Mouse (Mus musculus) right cerebral cortex, postnatal 36 days (tissue): ENCODE results near the gene Cmip.

Source experiments
- DNase-seq, 2 experiments: peaks; one replicate each; pipeline ENCODE4 v3.0.0; 2022; ENCODE audit warnings: low spot score in 2 of 2, mixed read lengths in 1 of 2

The Cmip gene

DNA sequence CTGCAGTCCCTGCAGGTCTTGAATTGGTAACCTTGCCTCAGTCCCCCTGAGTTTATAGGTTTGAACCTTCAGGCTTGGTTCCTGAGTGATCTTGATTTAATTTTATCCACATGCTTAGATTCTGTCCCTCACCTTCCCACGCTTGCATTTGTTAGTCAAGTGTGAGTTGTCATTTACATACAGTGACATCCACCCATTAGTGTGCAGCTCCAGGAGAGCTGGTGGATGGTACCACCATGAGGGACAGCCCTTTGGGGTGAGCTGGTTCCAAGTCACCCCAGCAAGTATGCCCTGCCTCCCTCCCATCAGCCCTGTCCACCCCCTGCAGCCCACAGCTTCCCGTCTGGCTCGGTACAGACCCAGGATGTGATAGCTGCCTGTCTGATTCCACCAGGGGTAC is 117.2 kb downstream of the Cmip start:
- peak in 1 of 2 experiments; percentile 31 for DNase-seq

DNA sequence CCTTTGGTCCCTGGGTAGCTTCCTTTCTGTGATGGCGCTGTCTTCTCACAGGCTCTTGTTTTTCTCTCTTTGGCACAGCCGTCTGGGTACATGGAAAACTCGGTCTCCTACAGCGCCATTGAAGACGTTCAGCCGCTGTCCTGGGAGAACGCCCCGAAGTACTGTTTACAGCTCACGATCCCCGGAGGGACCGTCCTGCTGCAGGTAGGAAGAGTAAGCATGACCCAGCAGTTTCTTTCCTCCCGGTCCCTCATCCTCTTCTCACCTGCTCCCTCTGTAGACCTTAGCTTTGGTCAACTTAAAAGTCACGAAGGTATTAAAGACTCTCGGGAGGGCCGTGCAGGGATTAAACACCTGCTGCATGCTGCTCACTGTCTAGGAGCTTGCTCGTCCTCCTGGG is 120.1 kb downstream of the Cmip start:
- DNase-seq: no peak

DNA sequence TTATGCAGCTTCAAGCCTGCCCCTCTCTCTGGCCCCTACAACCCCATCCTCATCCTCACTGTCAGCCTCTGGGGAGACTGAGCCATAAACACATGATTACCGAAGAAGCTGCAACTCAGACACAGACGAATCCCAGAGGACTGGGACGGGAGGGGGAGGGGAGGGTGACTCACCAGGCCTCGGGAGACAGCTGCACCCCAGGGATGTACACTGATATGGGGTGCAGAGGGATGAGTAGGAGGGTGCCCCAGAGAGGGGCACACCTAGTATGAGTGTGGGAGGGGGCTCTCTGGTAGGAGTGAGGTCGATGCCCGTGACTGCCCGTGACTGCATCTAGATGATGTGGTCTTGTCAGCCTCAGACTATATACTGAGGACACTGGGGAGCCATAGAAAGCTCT is 121.8 kb downstream of the Cmip start:
- no peak for DNase-seq

DNA sequence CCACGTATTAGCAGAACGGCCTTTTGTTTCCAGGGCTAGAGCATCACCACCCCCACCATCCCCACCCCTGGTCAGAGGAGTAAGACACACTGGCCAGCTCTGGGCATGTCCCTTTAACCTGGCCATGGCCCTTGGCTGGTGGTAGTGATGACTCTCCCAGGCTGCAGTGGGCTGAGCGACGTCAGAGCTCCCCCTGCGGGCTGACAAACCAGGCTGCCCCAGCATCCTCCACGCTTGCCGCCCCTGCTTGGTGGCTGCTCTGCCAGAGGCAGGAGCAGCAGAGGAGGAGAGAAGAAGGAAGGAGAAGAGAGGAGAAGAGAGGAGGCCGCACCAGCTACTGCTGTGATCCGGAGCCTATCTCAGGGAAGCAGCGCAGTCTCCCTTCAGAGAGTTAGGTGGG is 122.3 kb downstream of the Cmip start:
- peak; percentile 80 to 82 for DNase-seq

DNA sequence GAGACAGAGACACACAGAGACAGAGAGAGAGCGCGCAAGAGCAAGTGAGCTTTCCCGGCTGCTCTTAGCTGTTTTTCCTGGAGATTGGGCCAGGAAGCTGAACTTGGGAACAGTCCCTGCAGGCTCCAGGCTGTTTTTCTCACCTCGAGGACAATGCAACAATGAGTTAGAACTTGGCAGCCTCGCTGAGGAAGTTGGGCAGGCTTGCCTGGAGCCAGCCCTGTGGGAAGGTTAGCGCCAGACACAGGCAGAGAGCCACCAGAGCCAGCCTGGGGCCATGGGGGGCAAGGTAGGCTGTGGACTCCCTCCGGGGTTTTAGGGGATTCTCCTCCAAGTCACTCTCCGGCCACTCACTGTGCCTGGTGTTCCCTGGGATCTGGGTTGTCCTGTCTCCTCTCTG is 123.9 kb downstream of the Cmip start:
- peak; percentile 51 to 55 for DNase-seq

DNA sequence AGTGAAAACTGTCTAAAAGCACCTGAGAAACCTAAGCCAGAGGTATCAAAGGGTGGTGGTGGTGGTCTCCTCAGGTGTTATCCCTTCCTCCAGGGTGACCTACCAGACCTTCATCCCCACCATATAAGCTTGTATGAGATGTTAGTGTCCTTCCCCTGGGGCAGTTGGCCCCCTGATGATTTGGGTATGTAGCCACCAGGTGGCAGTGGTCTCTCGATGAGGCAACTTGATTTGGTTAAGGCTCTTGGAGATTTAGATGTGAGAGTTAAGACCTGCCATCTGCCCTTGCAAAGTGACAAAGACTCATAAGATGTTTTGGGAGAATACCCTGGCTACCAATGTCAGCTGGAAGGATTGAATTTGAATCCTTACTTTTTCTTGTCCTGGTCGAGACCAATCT is 129.3 kb downstream of the Cmip start:
- DNase-seq: no peak

DNA sequence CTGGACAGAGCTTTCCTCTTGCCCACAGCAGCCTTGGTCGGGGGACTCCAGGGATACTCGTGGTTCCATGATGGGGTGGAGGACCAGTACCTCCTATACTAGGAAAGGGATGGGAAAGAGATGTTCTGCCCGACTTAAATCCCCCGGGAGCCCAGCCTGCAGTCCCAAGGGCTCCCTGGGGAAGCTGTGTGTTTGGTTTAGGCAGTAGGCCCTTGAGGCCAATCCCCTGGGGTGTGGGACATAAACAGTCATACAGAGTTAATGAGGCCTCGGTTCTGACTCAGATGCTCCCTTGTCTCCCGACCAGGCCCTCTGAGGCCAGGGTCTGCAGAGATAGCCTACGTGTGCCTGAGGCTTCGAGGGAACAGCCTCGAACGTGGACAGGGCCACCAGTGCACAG is 130.8 kb downstream of the Cmip start:
- no peak for DNase-seq

DNA sequence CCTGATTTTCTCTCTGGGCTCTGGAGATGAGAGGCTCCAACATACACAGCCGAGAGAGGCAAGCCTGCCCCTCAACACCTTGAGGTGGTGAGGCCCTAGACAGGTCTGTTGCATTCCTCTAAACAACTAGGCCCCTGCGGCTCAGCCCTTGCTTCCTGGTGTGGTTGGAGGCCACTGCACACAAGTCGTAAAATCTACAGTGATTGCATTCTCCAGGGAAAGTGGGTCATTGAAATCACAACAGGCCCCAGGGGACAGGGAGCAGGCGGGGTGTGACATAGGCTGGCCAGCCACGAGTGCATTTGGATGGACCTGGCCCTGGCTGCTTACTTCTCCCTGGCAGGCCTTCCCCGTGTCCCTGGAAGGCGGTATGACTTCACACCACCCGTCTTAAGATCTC is 131.5 kb downstream of the Cmip start:
- no peak for DNase-seq

DNA sequence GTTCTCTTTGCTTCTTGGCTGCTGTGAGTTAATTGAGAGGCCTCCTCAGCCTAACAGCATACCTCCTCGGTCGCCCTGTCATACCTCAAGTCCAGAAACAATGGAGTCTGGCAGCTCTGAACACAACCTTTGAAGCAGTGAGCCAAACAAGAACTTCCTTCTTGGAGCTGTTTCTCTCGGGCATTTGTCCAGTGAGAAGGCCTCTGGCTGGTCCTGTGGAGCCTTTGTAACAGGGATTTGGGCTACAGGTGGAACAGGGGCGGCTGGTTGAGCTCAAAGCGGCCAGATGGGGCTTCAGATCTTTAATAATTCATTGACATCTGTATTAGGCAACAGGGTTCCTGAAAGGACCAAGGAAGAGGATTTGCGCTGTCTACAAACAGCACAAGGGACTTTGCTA is 137.0 kb downstream of the Cmip start:
- DNase-seq: no peak

DNA sequence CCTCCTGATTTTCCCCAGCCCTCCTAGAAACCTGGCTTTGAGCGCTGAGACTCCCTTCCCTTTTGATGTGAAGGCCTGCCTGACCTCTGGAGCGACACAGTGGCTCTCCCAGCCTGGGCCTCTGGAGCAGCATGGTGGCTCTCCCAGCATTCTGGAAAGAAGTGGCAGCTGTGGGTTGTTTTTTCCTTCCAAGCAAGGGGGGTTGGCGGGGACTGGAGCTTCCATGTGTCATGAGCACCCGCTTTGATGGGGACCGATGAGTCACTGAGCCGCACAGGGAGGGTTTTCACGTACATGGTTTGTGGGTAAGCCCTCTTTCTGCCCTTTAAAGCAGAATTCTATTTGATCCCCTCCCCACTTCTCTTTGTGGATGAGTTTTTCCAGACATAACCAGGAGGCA is 138.2 kb downstream of the Cmip start:
- DNase-seq: peak; percentile 79 to 83

DNA sequence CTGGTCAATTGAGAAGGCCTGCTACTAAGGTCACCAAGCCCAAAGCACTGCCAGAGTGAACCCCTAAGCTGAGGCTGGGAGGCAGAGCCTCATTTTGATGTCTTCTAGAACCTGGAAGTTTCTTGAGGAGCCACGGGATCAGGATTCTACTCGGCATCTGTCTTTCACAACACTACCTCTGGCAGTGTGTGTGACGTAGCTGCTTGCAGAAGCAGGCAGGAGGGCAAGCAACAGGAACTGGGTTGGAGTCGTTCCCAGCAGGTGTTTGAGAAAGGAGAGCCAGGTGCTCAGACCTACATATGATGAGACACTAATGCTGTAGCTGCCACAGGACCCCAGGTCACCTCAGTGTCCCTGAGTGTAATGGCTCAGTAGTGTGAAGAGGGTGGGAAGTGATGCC is 140.0 kb downstream of the Cmip start:
- no peak for DNase-seq

DNA sequence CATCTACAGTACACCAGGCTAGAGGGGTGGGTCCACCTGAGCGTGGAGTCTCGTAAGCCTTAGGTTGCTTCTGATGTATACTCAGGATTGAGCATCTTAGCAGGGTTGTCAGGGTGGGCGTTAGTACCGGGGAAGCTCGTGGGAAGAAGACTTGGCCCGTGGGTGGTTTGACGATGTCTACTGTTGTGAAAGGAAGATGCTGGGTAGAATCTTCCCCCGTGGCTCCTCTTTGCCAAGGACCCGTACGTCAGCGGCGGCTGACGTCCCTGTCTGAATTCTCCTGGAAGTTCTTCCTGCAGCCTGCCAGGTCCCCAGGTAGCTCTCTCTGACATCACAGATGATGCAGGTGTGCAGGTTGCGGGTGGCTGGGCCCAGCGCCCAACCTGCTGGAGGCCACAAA is 140.9 kb downstream of the Cmip start:
- DNase-seq: peak; percentile 45 to 71

DNA sequence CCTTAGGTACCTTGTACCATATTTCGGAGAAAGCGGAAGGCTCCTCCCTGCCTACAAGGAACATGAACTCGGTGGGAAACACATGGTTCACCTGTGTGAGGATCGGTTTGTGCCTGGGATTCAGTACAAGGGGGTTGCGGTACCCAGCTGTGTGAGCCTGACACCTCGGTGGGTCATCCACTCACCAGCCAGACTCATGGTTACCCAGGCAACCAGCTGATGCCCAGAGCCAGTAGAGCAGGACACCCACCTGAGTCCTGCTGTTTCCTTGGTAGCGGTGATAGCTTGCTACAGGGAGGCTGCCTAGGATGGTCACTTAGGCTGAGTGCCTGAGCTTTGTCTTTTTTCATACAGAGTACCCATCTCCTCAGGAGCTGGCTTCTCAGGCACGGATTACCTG is 142.4 kb downstream of the Cmip start:
- DNase-seq: no peak

DNA sequence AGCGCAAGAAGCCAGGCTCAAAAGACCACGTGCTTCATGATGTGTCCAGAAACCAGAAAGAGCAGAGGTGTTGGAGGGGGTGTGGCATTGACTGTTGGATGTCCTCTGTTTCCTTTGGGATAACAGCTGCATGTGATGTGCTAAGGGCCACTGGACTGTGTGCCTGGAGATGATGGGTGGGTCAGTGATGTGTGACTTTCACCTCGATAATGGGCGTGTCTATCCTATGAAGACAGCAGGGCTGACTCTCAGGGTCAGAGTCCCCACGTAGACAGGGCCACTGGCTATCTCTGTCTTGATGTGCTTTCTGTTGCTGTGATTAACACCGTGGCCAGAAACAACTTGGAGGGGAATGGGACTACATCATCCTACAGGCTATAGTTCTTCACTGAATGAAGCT is 144.0 kb downstream of the Cmip start:
- no peak for DNase-seq

DNA sequence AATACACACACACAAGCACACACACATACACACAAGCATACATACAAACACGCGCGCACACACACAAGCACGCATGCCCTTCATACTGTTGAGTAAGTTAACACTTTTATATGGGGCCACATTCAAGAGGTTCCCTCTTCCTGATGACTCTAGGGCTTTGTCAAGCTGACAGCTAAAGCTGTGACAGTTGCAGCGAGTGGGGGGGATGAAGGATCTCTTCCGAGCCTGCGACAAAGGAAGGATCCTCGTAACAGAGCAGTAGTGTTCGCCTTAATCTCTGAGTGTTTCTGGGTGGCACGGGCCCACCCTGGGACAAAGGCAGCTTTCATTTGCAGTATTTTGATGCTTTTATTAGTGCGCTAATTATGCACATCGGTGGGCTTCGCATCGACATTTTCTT is 145.0 kb downstream of the Cmip start:
- DNase-seq: no peak

DNA sequence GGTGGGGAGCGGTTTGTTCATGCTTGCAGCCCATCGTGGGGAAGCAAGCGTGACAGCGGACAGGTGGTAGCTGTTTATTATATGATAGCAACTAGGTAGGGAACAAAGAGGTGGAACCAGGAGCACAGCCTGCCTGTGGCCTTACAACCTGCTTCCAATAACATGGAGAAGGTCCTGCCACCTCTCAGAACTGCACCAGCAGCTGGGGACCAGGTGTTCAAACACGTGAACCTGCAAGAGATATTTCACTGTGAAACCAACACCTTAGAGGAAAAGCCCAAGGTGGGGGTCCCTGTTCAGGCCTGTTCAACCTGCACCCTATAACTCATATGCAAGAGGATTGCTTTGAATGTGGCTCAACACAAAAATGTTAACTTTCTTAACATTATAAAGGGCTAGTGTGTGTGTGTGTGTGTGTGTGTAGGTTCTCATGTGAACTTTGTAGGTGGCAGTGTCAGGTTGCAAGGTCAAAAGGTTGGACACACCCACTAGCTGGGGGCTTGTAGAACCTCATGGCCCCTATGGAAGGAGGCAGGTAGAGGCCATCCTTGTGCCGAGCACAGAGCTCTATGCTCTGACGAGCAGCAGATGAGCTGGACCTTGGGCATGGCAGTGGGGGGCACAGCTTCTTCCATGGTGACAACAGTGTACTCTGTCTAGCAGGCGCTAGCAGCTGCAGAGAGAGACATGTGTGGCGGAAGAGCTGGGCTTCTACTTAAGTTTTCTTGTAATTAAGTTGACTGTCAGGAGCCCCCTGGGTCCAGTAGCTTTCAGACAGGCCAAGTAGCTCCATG is 146.2 kb downstream of the Cmip start:
- DNase-seq: no peak

DNA sequence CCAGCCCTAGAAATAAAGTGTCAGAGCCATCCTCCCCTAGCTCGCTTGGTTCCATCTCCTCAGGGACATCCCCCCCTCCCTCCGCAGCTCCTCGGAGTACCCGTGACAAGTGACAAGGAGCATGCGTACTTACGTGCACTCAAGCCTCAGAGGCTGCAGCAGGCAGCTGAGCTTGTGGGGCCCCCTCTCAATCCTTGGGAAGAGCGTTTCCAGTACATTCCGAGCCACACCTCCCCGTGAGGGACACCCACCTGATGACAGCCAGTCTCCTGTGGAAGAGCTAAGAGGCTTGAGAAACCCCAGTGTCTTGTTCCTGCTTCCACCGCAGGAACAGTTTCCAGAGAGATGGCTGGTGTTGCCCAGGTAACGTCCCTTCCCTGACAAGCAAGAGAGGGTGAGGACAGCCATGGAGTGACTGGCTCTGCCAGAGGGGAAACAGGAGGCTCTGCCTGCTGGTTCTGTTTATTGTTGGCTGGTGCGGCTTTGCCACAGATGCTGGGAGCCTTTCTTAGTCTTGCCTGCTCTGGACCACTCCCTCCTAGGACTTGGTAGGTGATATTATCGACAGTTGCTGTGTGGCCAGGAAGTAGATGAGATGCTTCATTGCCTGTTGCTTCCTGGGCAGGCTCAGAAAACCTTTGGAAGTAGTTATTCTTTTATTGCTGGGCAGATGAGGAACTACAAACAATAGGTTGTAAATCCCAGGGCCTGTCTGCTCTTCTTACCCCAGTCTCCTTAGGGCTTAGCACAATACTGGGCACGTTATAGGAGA is 147.0 kb downstream of the Cmip start:
- DNase-seq: peak; percentile 26 to 63

DNA sequence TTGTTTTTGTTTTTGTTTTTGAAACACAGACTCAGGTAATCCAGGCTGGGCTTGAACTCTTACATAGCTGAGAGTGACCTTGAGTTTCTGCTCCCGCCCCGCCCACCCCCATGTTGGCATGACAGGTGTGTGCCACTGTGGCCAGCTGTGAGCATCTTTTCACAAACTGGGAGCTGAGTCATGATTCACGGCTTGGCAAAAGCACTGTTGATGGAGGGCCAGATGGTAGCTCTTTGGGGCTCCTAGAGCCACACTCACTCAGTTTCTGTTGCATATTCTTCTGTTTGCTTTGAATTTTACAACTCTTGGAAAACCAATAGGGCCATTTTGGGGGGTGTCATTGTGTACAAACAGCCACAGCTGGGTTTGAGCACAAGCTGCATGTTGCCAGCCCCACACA is 149.2 kb downstream of the Cmip start:
- DNase-seq: no peak

DNA sequence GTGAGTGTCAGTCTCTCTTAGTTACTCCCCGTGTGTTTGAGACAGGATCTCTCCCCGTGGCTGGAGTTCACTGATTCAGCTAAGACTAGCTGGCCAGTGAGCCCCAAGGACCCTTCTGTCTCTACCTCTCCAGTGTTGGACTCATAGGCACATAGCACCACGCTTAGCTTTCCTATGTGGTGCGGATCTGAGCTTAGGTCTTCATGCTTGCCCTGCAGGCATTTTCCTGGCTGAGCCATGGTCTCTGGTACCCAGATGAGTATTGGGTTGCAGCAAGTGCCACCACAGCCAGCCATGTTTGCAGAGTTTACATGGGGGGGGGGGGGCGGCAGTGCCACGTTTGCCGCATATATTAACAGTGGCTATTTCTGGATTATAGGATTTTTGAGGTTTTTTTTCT is 151.8 kb downstream of the Cmip start:
- no peak for DNase-seq

DNA sequence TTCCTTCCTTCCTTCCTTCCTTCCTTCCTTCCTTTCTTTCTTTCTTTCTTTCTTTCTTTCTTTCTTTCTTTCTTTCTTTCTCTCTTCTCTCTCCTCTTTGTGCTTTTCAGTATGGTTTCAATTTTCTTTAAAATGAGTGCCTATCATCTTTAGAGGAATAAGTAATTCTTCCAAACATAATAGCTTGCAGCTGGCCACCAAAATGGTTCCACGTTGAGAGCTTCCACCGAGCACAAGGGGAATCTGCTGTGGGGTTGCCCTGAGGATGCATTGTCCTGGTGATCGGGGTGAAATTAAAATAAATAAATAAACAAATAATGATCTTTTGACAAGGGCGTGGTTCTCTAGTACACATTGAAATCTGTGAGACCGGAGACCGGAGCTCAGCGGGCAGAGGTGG is 152.2 kb downstream of the Cmip start:
- no peak for DNase-seq

DNA sequence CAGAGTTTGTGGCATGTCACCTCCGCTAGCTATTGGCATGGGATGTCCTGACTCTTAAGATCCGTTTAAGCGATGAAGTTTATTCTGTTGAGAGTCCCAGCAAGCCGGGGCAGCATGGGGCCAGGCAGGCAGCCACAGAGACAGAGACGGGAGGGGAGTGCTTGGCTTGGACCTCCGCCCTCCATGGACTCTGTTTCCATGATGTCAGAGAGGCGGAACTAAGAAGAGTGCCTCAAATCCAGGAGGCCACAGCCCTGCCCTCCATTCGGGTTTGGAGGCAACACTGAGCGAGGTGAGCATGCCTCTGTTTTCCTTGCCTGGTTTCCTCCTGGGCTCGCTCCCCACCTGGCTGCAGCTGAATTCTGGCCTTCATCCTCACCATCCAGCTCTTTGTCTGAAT is 153.5 kb downstream of the Cmip start:
- DNase-seq: no peak

DNA sequence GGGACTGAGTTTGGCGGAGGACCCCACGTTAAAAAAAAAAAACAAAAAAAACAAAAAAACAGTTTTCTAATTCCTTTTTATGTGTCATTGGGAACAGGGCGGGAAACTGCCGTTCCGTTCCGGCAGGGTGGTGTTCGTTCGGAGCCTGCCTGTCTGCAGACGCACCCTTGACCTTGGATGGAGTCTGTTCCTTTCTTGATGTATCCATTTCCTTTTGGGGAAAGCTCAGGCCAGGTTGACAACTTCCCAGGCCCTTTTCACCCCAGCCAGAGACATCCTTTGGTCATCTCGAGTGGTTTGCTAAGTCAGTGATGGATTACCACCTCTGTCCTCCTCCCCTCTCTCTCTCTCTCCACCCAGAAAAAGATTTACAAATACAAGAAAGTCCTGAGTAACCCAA is 154.0 kb downstream of the Cmip start:
- DNase-seq: no peak

DNA sequence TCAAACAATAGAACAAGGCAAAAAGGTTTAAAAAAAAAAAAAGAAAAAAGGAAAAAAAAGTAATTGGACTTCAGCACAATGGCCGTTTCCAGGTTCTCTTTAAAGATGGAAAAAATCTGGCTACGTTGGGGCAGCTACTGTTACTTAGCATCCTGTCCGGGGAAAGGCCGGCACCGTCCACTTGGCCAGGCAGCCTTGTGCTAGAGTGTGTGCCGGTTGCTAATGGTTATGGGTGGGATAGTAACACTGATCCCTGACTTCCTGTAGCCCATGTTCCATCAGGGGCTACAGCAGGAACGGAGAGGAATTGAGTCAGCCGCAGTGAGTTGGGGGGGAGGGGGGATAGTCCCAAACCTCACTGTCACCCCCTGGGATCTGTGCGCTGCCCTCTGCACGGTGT is 155.4 kb downstream of the Cmip start:
- DNase-seq: no peak
